Mouse (Mus musculus): ENCODE data around the gene Tbc1d16.

GRCm38 (mm10) chr11:119112721-119113120 is 115.6 kb downstream of the Tbc1d16 start:
- TF ChIP-seq CTCF (IDR thresholded peaks at IDR 0.05; ENCODE audit: insufficient read depth, low read length) (no peak), POLR2A (IDR thresholded peaks at IDR 0.05; ENCODE audit: borderline replicate concordance, extremely low read depth, low read depth, low read length) (no peak)
